Mouse (Mus musculus): ENCODE data around the gene Zfp445. TPM values are rescaled to one million over a fixed set of nuclear protein-coding genes. Genes with fewer than 3 reads are reported as not detected.

Gene Zfp445
- polyA plus RNA-seq, 1 experiment from 2014 or later = 98.4 TPM

GRCm38 (mm10) chr9:122823374-122824017, 42.3 kb downstream of the Zfp445 start:
- 89% methylated on average over 5 of the region's 5 CpGs for WGBS
- Histone ChIP-seq H3K9me3 (ENCODE audit: control insufficient read depth, low read length) (no peaks in the 10 kb centered on the region), H3K4me2 (ENCODE audit: low read depth, low read length) (no peak overlapping the region), H3K4me1 (ENCODE audit: control insufficient read depth, insufficient read depth, low read length) (no peaks in the 10 kb centered on the region), H3K4me3 (ENCODE audit: low read depth, low read length) (no peak overlapping the region), H3K9ac (replicated peaks; ENCODE audit: low read depth, low read length) (no peak overlapping the region), H3K36me3 (ENCODE audit: control insufficient read depth, insufficient read depth, low read length) (peaks cover 46% of the 10 kb centered on the region), H3K27me3 (ENCODE audit: control insufficient read depth, insufficient read depth, low read length) (no peaks in the 10 kb centered on the region), H3K27ac (ENCODE audit: low read depth, low read length) (no peak overlapping the region)
- ATAC-seq (ENCODE audit: low read depth) = no peak

GRCm38 (mm10) chr9:122815239-122815851, 50.5 kb downstream of the Zfp445 start:
- H3K4me2 ChIP-seq (ENCODE audit: low read depth, low read length) = no peak overlapping the region
- no peaks in the 10 kb centered on the region for H3K27me3 ChIP-seq (ENCODE audit: control insufficient read depth, insufficient read depth, low read length)
- no peak overlapping the region for H3K27ac ChIP-seq (ENCODE audit: low read depth, low read length)
- H3K36me3 ChIP-seq (ENCODE audit: control insufficient read depth, insufficient read depth, low read length) = peaks cover 17% of the 10 kb centered on the region
- H3K4me1 ChIP-seq (ENCODE audit: control insufficient read depth, insufficient read depth, low read length) = no peaks in the 10 kb centered on the region
- H3K9me3 ChIP-seq (ENCODE audit: control insufficient read depth, low read length) = no peaks in the 10 kb centered on the region
- no peak overlapping the region for H3K4me3 ChIP-seq (ENCODE audit: low read depth, low read length)
- WGBS = 90% methylated on average over 4 of the region's 4 CpGs
- ATAC-seq (ENCODE audit: low read depth) = no peak
- no peak overlapping the region for H3K9ac ChIP-seq (replicated peaks; ENCODE audit: low read depth, low read length)

GRCm38 (mm10) chr9:122814775-122815174, 51.0 kb downstream of the Zfp445 start:
- no peaks in the 10 kb centered on the region for H3K4me1 ChIP-seq (ENCODE audit: control insufficient read depth, insufficient read depth, low read length)
- ATAC-seq (ENCODE audit: low read depth) = no peak

GRCm38 (mm10) chr9:122812386-122812785, 53.4 kb downstream of the Zfp445 start:
- Histone ChIP-seq H3K27me3 (ENCODE audit: control insufficient read depth, insufficient read depth, low read length) (no peaks in the 10 kb centered on the region), H3K9me3 (ENCODE audit: control insufficient read depth, low read length) (no peaks in the 10 kb centered on the region), H3K36me3 (ENCODE audit: control insufficient read depth, insufficient read depth, low read length) (peaks cover 11% of the 10 kb centered on the region), H3K9ac (replicated peaks; ENCODE audit: low read depth, low read length) (no peak overlapping the region), H3K4me1 (ENCODE audit: control insufficient read depth, insufficient read depth, low read length) (no peaks in the 10 kb centered on the region), H3K4me2 (ENCODE audit: low read depth, low read length) (no peak overlapping the region), H3K4me3 (ENCODE audit: low read depth, low read length) (no peak overlapping the region), H3K27ac (ENCODE audit: low read depth, low read length) (no peak overlapping the region)
- no peak for ATAC-seq (ENCODE audit: low read depth)
- WGBS = 90% methylated on average over 5 of the region's 5 CpGs

More at GRCm38 (mm10) chr9:122814775-122815174, 51.0 kb downstream of the Zfp445 start:
- Histone ChIP-seq H3K9ac (replicated peaks; ENCODE audit: low read depth, low read length) (no peak overlapping the region), H3K4me2 (ENCODE audit: low read depth, low read length) (no peak overlapping the region), H3K27ac (ENCODE audit: low read depth, low read length) (no peak overlapping the region), H3K9me3 (ENCODE audit: control insufficient read depth, low read length) (no peaks in the 10 kb centered on the region), H3K27me3 (ENCODE audit: control insufficient read depth, insufficient read depth, low read length) (no peaks in the 10 kb centered on the region), H3K4me3 (ENCODE audit: low read depth, low read length) (no peak overlapping the region), H3K36me3 (ENCODE audit: control insufficient read depth, insufficient read depth, low read length) (peaks cover 11% of the 10 kb centered on the region)
- WGBS = 92% methylated on average over 2 of the region's 2 CpGs

GRCm38 (mm10) chr9:122810212-122810611, 55.6 kb downstream of the Zfp445 start:
- Histone ChIP-seq H3K4me3 (ENCODE audit: low read depth, low read length) (no peak overlapping the region), H3K4me1 (ENCODE audit: control insufficient read depth, insufficient read depth, low read length) (peaks cover 5% of the 10 kb centered on the region; the same call in 1 of the 2 replicates), H3K9me3 (ENCODE audit: control insufficient read depth, low read length) (no peaks in the 10 kb centered on the region), H3K36me3 (ENCODE audit: control insufficient read depth, insufficient read depth, low read length) (peaks cover 8% of the 10 kb centered on the region; the same call in 1 of the 2 replicates), H3K27ac (ENCODE audit: low read depth, low read length) (no peak overlapping the region), H3K4me2 (ENCODE audit: low read depth, low read length) (no peak overlapping the region), H3K9ac (replicated peaks; ENCODE audit: low read depth, low read length) (no peak overlapping the region), H3K27me3 (ENCODE audit: control insufficient read depth, insufficient read depth, low read length) (no peaks in the 10 kb centered on the region)
- no peak for ATAC-seq (ENCODE audit: low read depth)
- 91% methylated on average over 3 of the region's 3 CpGs for WGBS

- H3K27me3 ChIP-seq (ENCODE audit: control insufficient read depth, insufficient read depth, low read length) = no peaks in the 10 kb centered on the region
- H3K9ac ChIP-seq (replicated peaks; ENCODE audit: low read depth, low read length) = no peak overlapping the region
- H3K4me1 ChIP-seq (ENCODE audit: control insufficient read depth, insufficient read depth, low read length) = peaks cover 5% of the 10 kb centered on the region; the same call in 1 of the 2 replicates
- no peak overlapping the region for H3K27ac ChIP-seq (ENCODE audit: low read depth, low read length)
- no peaks in the 10 kb centered on the region for H3K9me3 ChIP-seq (ENCODE audit: control insufficient read depth, low read length)
- H3K4me3 ChIP-seq (ENCODE audit: low read depth, low read length) = no peak overlapping the region
- 0 out of 2 replicates have a peak, but pooled peaks cover 5% of the 10 kb centered on the region for H3K36me3 ChIP-seq (ENCODE audit: control insufficient read depth, insufficient read depth, low read length)
- 97% methylated on average over 2 of the region's 2 CpGs for WGBS
- no peak overlapping the region for H3K4me2 ChIP-seq (ENCODE audit: low read depth, low read length)
- no peak for ATAC-seq (ENCODE audit: low read depth)
Measured at GRCm38 (mm10) chr9:122807186-122807585, 58.6 kb downstream of the Zfp445 start.

- WGBS = 19% methylated on average over 10 of the region's 10 CpGs
- H3K4me2 ChIP-seq (ENCODE audit: low read depth, low read length) = peak overlapping the region; percentile 88
- peak overlapping the region; percentile 94 for H3K27ac ChIP-seq (ENCODE audit: low read depth, low read length)
- H3K36me3 ChIP-seq (ENCODE audit: control insufficient read depth, insufficient read depth, low read length) = no peaks in the 10 kb centered on the region
- ATAC-seq (ENCODE audit: low read depth) = no peak
- H3K9ac ChIP-seq (replicated peaks; ENCODE audit: low read depth, low read length) = peak overlapping the region; percentile 82
- peak overlapping the region; percentile 69 for H3K4me3 ChIP-seq (ENCODE audit: low read depth, low read length)
- peaks cover 5% of the 10 kb centered on the region; the same call in 1 of the 2 replicates for H3K4me1 ChIP-seq (ENCODE audit: control insufficient read depth, insufficient read depth, low read length)
- H3K9me3 ChIP-seq (ENCODE audit: control insufficient read depth, low read length) = no peaks in the 10 kb centered on the region
- no peaks in the 10 kb centered on the region for H3K27me3 ChIP-seq (ENCODE audit: control insufficient read depth, insufficient read depth, low read length)
Measured at GRCm38 (mm10) chr9:122805845-122806341, 59.9 kb downstream of the Zfp445 start.

- H3K27ac ChIP-seq (ENCODE audit: low read depth, low read length) = peak within 1 kb of the TSS; percentile 94
- peak within 1 kb of the TSS; percentile 69 for H3K4me3 ChIP-seq (ENCODE audit: low read depth, low read length)
- peak; percentile 98 for ATAC-seq (ENCODE audit: low read depth)
- H3K4me1 ChIP-seq (ENCODE audit: control insufficient read depth, insufficient read depth, low read length) = peaks cover 5% of the 10 kb centered on the region; the same call in 1 of the 2 replicates
- no peaks in the 10 kb centered on the region for H3K27me3 ChIP-seq (ENCODE audit: control insufficient read depth, insufficient read depth, low read length)
- peak within 1 kb of the TSS; percentile 88 for H3K4me2 ChIP-seq (ENCODE audit: low read depth, low read length)
- H3K9me3 ChIP-seq (ENCODE audit: control insufficient read depth, low read length) = no peaks in the 10 kb centered on the region
- H3K9ac ChIP-seq (replicated peaks; ENCODE audit: low read depth, low read length) = peak within 1 kb of the TSS; percentile 82
- WGBS = 7% methylated on average over 42 of the region's 42 CpGs
- no peaks in the 10 kb centered on the region for H3K36me3 ChIP-seq (ENCODE audit: control insufficient read depth, insufficient read depth, low read length)
Measured at GRCm38 (mm10) chr9:122805053-122805844, 60.6 kb downstream of the Zfp445 start, which contains the start of gene Tcaim. Gene Tcaim, plus strand, starts transcription at chr9:122805539.
